18 mouse cellular contexts compared by ENCODE assay signal in the genomic region with DNA sequence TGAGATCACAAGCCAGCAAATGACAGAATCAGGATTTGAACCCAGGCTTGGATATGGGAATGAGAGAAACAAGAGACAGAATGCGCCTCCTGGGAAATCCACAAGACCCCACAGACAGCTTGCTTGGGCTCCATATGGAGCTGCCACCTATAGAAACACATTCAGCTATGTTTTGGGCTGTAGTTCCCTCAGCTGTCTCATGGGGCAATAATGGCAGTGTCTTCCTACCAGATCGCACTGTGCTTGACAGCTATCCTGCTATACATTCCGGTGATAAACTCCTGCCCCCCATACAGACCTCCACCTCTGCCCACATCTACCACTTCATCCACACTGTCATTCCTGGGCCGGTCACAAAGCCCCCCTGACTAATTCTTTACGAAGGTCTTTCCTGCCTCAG. TPM values are rescaled to one million over a fixed set of nuclear protein-coding genes. Genes with fewer than 3 reads are reported as not detected.
DNase-seq lines count a peak whose midpoint lies in the region; ATAC-seq and TF ChIP-seq lines count a peak whose summit lies in the region.
"Had no signal": no experiment of that assay in that cellular context is flagged by ENCODE, and none has a peak within 500 bp of the region (broad histone marks: within the 10 kb centered on the region; RNA-seq: fewer than 3 reads in every experiment).

No protein-coding gene starts in this region.

- H3K27ac ChIP-seq in intestine, embryonic 16.5 days (ENCODE audit: low read length): 0 out of 2 replicates have a peak overlapping the region, but pooled peaks have one; percentile 49
- H3K27ac ChIP-seq in intestine, embryonic 15.5 days: no peak overlapping the region
- no peak overlapping the region for H3K27ac ChIP-seq in lung, embryonic 14.5 days (ENCODE audit: low read depth)
- H3K27ac ChIP-seq: forebrain, embryonic 13.5 days; heart, embryonic 13.5 days; liver, embryonic 12.5 days; neural tube, embryonic 15.5 days had no signal

- peak; percentile 23; the same call in 1 of the 2 replicates for TF ChIP-seq CTCF in lung, embryonic 14.5 days (IDR thresholded peaks at IDR 0.05; ENCODE audit: low read depth)

- ATAC-seq in intestine, embryonic 16.5 days: no peak
- ATAC-seq in intestine, embryonic 15.5 days: no peak
- ATAC-seq in lung, embryonic 14.5 days (ENCODE audit: insufficient read depth): no peak
- ATAC-seq: forebrain, embryonic 13.5 days; liver, embryonic 12.5 days had no signal

- no peak overlapping the region for H3K4me2 ChIP-seq in intestine, embryonic 16.5 days (ENCODE audit: low read depth, low read length)
- H3K4me2 ChIP-seq in intestine, embryonic 15.5 days (replicated peaks): no peak overlapping the region; the same call in 1 of the 2 replicates
- no peak overlapping the region for H3K4me2 ChIP-seq in lung, embryonic 14.5 days
- H3K4me2 ChIP-seq: heart, embryonic 13.5 days; neural tube, embryonic 15.5 days had no signal

- H3K4me3 ChIP-seq in intestine, embryonic 16.5 days (ENCODE audit: low read length): no peak overlapping the region
- no peak overlapping the region for H3K4me3 ChIP-seq in intestine, embryonic 15.5 days (replicated peaks)
- no peak overlapping the region for H3K4me3 ChIP-seq in lung, embryonic 14.5 days (ENCODE audit: low read depth, low read length)
- H3K4me3 ChIP-seq: forebrain, embryonic 13.5 days; heart, embryonic 13.5 days; liver, embryonic 12.5 days; neural tube, embryonic 15.5 days had no signal

- no peak for DNase-seq in lung, embryonic 14.5 days
- no peak for DNase-seq in lung, adult 18-20 months
- DNase-seq in ZHBTc4 (ENCODE audit: low read depth, low spot score): peak; percentile 31
- peak; percentile 27 for DNase-seq in splenic B cell, adult 2 months (ENCODE audit: low read depth, low spot score)
- DNase-seq in adrenal gland, adult 18-20 months (ENCODE audit: low spot score in 2 of 2): no peak
- DNase-seq: adrenal gland, adult 2 months; cerebellum, adult 11 months; cerebellum, postnatal 36 days; heart, postnatal 36 days; thymus, adult 2 months had no signal

- H3K4me1 ChIP-seq in intestine, embryonic 16.5 days (ENCODE audit: control insufficient read depth, insufficient read depth, low read length): peaks cover 59% of the 10 kb centered on the region
- peaks cover 69% of the 10 kb centered on the region for H3K4me1 ChIP-seq in intestine, embryonic 15.5 days (replicated peaks)
- peaks cover 13% of the 10 kb centered on the region for H3K4me1 ChIP-seq in lung, embryonic 14.5 days (ENCODE audit: insufficient read depth)

- H3K36me3 ChIP-seq in intestine, embryonic 16.5 days (ENCODE audit: control insufficient read depth, insufficient read depth, low read length): peaks cover 2% of the 10 kb centered on the region; the same call in 1 of the 2 replicates
- H3K36me3 ChIP-seq in intestine, embryonic 15.5 days: no peaks in the 10 kb centered on the region
- H3K36me3 ChIP-seq in lung, embryonic 14.5 days (ENCODE audit: insufficient read depth): peaks cover under 1% of the 10 kb centered on the region; the same call in 1 of the 2 replicates
- H3K36me3 ChIP-seq in splenic B cell, adult 2 months (ENCODE audit: control insufficient read depth, insufficient read depth, low read length, poor library complexity, severe bottlenecking): no peaks in the 10 kb centered on the region
- H3K36me3 ChIP-seq: neural tube, embryonic 15.5 days had no signal

- WGBS in intestine, embryonic 16.5 days: 92% methylated on average over 5 of the region's 5 CpGs
- 86% methylated on average over 5 of the region's 5 CpGs for WGBS in intestine, embryonic 15.5 days
- 81% methylated on average over 5 of the region's 5 CpGs for WGBS in lung, embryonic 14.5 days

- no peaks in the 10 kb centered on the region for H3K27me3 ChIP-seq in intestine, embryonic 16.5 days (replicated peaks; ENCODE audit: control insufficient read depth, insufficient read depth, low read length)
- no peaks in the 10 kb centered on the region for H3K27me3 ChIP-seq in intestine, embryonic 15.5 days (replicated peaks)
- no peaks in the 10 kb centered on the region for H3K27me3 ChIP-seq in lung, embryonic 14.5 days (ENCODE audit: insufficient read depth, low read length)
- no peaks in the 10 kb centered on the region for H3K27me3 ChIP-seq in splenic B cell, adult 2 months (ENCODE audit: control insufficient read depth, insufficient read depth, low read length, poor library complexity, severe bottlenecking)
- H3K27me3 ChIP-seq: neural tube, embryonic 15.5 days had no signal

- no peaks in the 10 kb centered on the region for H3K9me3 ChIP-seq in intestine, embryonic 16.5 days (ENCODE audit: control insufficient read depth, low read length)
- H3K9me3 ChIP-seq in intestine, embryonic 15.5 days: no peaks in the 10 kb centered on the region
- no peaks in the 10 kb centered on the region for H3K9me3 ChIP-seq in lung, embryonic 14.5 days (ENCODE audit: low read depth, low read length)
- H3K9me3 ChIP-seq: forebrain, embryonic 13.5 days; G1E; heart, embryonic 13.5 days; liver, embryonic 12.5 days; neural tube, embryonic 15.5 days had no signal

- H3K9ac ChIP-seq in intestine, embryonic 16.5 days (ENCODE audit: low read depth, low read length): no peak overlapping the region
- no peak overlapping the region for H3K9ac ChIP-seq in intestine, embryonic 15.5 days
- H3K9ac ChIP-seq in lung, embryonic 14.5 days: no peak overlapping the region
- H3K9ac ChIP-seq: forebrain, embryonic 13.5 days; heart, embryonic 13.5 days; liver, embryonic 12.5 days; neural tube, embryonic 15.5 days had no signal

RNA-seq across cellular contexts. Expression of a gene that starts 4.7 kb away (rescaled TPM):
- 25.7 and 25.9 TPM in 2 replicates for polyA plus RNA-seq in intestine, embryonic 16.5 days (2015; fragmentation: Nextera tagmentation; extraction: Ambion mirVana)
- polyA plus RNA-seq in intestine, embryonic 15.5 days (2015; fragmentation: Nextera tagmentation; extraction: Ambion mirVana): 22.5 and 23.7 TPM in 2 replicates
- 29.3 and 29.4 TPM in 2 replicates for polyA plus RNA-seq in lung, embryonic 14.5 days (2014; fragmentation: Nextera tagmentation; extraction: Ambion mirVana)
- 10 to 100 TPM in 1 of 2 experiments, 1 to 10 TPM in 1; 6.6 to 10.3 TPM for total RNA-seq in adrenal gland, adult 18-20 months (2021)

RNA-seq across cellular contexts. Expression of a gene that starts 21.0 kb away (rescaled TPM):
- 6.9 and 7.0 TPM in 2 replicates for polyA plus RNA-seq in intestine, embryonic 16.5 days (2015; fragmentation: Nextera tagmentation; extraction: Ambion mirVana)
- 3.9 and 5.4 TPM in 2 replicates for polyA plus RNA-seq in intestine, embryonic 15.5 days (2015; fragmentation: Nextera tagmentation; extraction: Ambion mirVana)
- 0.72 and 1.5 TPM in 2 replicates for polyA plus RNA-seq in lung, embryonic 14.5 days (2014; fragmentation: Nextera tagmentation; extraction: Ambion mirVana)
- total RNA-seq in adrenal gland, adult 18-20 months (2021): 1 to 10 TPM; 3.9 to 5.6 TPM
- total RNA-seq: granulocyte monocyte progenitor cell, adult 5-6 weeks had no signal

Comparison
In these comparisons a context has a peak if more than half of its experiments do, and no peak if none do; other contexts are left out.
1. DNase-seq: peak in ZHBTc4 (single experiment) and splenic B cell, adult 2 months (single experiment); none in lung, embryonic 14.5 days (single experiment), lung, adult 18-20 months (0 of 2) and adrenal gland, adult 18-20 months (0 of 2).